Mouse (Mus musculus) left cerebral cortex, adult 18-20 months (tissue): ENCODE measurements at regions not wholly inside any gene's neighbourhood (a gene's known extent, or its start where the extent isn't known, plus 50 kb on each side); places are given as distances from the start of the nearest gene placed in this dataset.

ENCODE experiments used
- DNase-seq, 2 experiments: peaks; one replicate each; pipeline ENCODE4 v3.0.0; 2021 to 2022; ENCODE audit warnings: low spot score in 2 of 2, mixed read lengths in 1 of 2

- DNase-seq = no peak
These were observed 62.6 kb downstream of the Perp start for GRCm38 (mm10) chr10:18907276-18907960.

GRCm38 (mm10) chr10:18909307-18909706, 64.5 kb downstream of the Perp start:
- DNase-seq = no peak

- DNase-seq = peak; percentile 17 to 22
These were observed 66.1 kb downstream of the Perp start for GRCm38 (mm10) chr10:18910898-18911297.

GRCm38 (mm10) chr10:18917120-18917616, 72.3 kb downstream of the Perp start:
- DNase-seq = peak; percentile 13

GRCm38 (mm10) chr10:18923088-18923821, 78.4 kb downstream of the Perp start:
- DNase-seq = no peak

- no peak for DNase-seq
These were observed 83.0 kb downstream of the Perp start for GRCm38 (mm10) chr10:18927811-18928210.

GRCm38 (mm10) chr10:18931344-18931743, 84.1 kb downstream of the Tnfaip3 start:
- DNase-seq = no peak

GRCm38 (mm10) chr10:18941447-18941846, 74.0 kb downstream of the Tnfaip3 start:
- no peak for DNase-seq

- no peak for DNase-seq
These were observed 73.5 kb downstream of the Tnfaip3 start for GRCm38 (mm10) chr10:18941908-18942307.

- DNase-seq = no peak
These were observed 72.0 kb downstream of the Tnfaip3 start for GRCm38 (mm10) chr10:18943296-18944075.

- no peak for DNase-seq
These were observed 68.7 kb downstream of the Tnfaip3 start for GRCm38 (mm10) chr10:18946727-18947126.
